Mouse (Mus musculus) liver, postnatal 0 days (tissue): ENCODE data around the gene Tmem94. TPM values are rescaled to one million over a fixed set of nuclear protein-coding genes. Genes with fewer than 3 reads are reported as not detected.

Experiments
- ATAC-seq: fragments of 200-750 bp; cut with Nextera tagmentation; 2 replicates; pipeline ENCODE4 v1.8.0; 2017; ENCODE audit warnings: mild to moderate bottlenecking, moderate library complexity
- DNase-seq: peaks from one replicate; pipeline ENCODE4 v3.0.0-alpha.2; 2016
- H3K27ac ChIP-seq: fragments of 300-500 bp; sonication (generic); 2 replicates; pipeline ENCODE4 v1.5.1; 2014; ENCODE audit warnings: antibody characterized with exemption, moderate library complexity, mild to moderate bottlenecking, low read depth
- H3K27me3 ChIP-seq: fragments of 300-500 bp; sonication (generic); 2 replicates; pipeline ENCODE4 v1.6.1; 2014; ENCODE audit warnings: low read length, control low read depth, mixed read lengths; ENCODE audit not compliant: insufficient read depth
- H3K36me3 ChIP-seq: fragments of 300-500 bp; sonication (generic); replicated peaks from 2 replicates; pipeline ENCODE4 v1.6.1; 2014; ENCODE audit warnings: mild to moderate bottlenecking, control low read depth, low read length, moderate library complexity, mixed read lengths; ENCODE audit not compliant: insufficient read depth
- H3K4me1 ChIP-seq: fragments of 300-500 bp; sonication (generic); 2 replicates; pipeline ENCODE4 v1.6.1; 2014; ENCODE audit warnings: antibody characterized with exemption, mild to moderate bottlenecking, control low read depth; ENCODE audit not compliant: insufficient read depth
- H3K4me2 ChIP-seq: fragments of 300-500 bp; sonication (generic); 2 replicates; pipeline ENCODE4 v1.6.1; 2014; ENCODE audit warnings: low read depth, mild to moderate bottlenecking, low read length, moderate library complexity, mixed read lengths
- H3K4me3 ChIP-seq: fragments of 300-500 bp; sonication (generic); 2 replicates; pipeline ENCODE4 v1.5.1; 2014; ENCODE audit warnings: low read depth, low read length
- H3K9ac ChIP-seq: fragments of 300-500 bp; sonication (generic); replicated peaks from 2 replicates; pipeline ENCODE4 v1.6.1; 2014; ENCODE audit warnings: mild to moderate bottlenecking, moderate library complexity
- H3K9me3 ChIP-seq: fragments of 300-500 bp; sonication (generic); 2 replicates; pipeline ENCODE4 v1.6.1; 2016; ENCODE audit warnings: mild to moderate bottlenecking, control low read depth, low read length, mixed read lengths
- CTCF ChIP-seq: sonication (generic); IDR thresholded peaks from 2 replicates; pipeline ENCODE4 v1.5.1; 2016; ENCODE audit warnings: antibody characterized with exemption, low read depth
- EP300 ChIP-seq: IDR thresholded peaks from 2 replicates; pipeline ENCODE4 v1.6.1; 2016; ENCODE audit warnings: antibody characterized with exemption, low read depth, mild to moderate bottlenecking
- WGBS: fragments of 180-500 bp; shearing (Covaris S2); extraction: QIAGEN DNeasy Blood & Tissue Kit; methylation state at CpG from one replicate; pipeline ENCODE4 v1.1.7; 2014; ENCODE audit not compliant: insufficient replicate concordance; 5-methylcytosine and 5-hydroxymethylcytosine counted together
- polyA plus RNA-seq: library from polyadenylated mRNA; unstranded; fragments of >200 nt; fragmentation: Nextera tagmentation; extraction: Ambion mirVana; gene quantifications from 2 replicates; pipeline ENCODE4 v1.2.1, GENCODE M21; 2015

The Tmem94 gene
- polyA plus RNA-seq, 1 experiment from 2014 or later, result 4.1 TPM

GRCm38 (mm10) chr11:115734041-115734686 is 31.1 kb upstream of the Tmem94 start:
- no peak for ATAC-seq
- Histone ChIP-seq H3K9me3 (no peaks in the 10 kb centered on the region), H3K27ac (no peak overlapping the region), H3K4me3 (no peak overlapping the region), H3K4me1 (no peaks in the 10 kb centered on the region), H3K27me3 (no peaks in the 10 kb centered on the region), H3K36me3 (no peaks in the 10 kb centered on the region), H3K4me2 (no peak overlapping the region), H3K9ac (no peak overlapping the region)
- TF ChIP-seq EP300 (no peak), CTCF (no peak)
- 74% methylated on average over 11 of the region's 11 CpGs for WGBS
- no peak for DNase-seq

GRCm38 (mm10) chr11:115737608-115738208 is 27.5 kb upstream of the Tmem94 start:
- DNase-seq, result no peak
- no peaks in the 10 kb centered on the region for H3K27me3 ChIP-seq
- no peaks in the 10 kb centered on the region for H3K4me1 ChIP-seq
- H3K4me3 ChIP-seq, result no peak overlapping the region
- ATAC-seq, result no peak
- H3K27ac ChIP-seq, result no peak overlapping the region
- no peak overlapping the region for H3K4me2 ChIP-seq
- no peak overlapping the region for H3K9ac ChIP-seq
- no peaks in the 10 kb centered on the region for H3K36me3 ChIP-seq
- no peaks in the 10 kb centered on the region for H3K9me3 ChIP-seq
- TF ChIP-seq CTCF, result no peak
- TF ChIP-seq EP300, result no peak
- WGBS, result 81% methylated on average over 10 of the region's 10 CpGs

- DNase-seq, result no peak
- Histone ChIP-seq H3K27ac (no peak overlapping the region), H3K9me3 (no peaks in the 10 kb centered on the region), H3K27me3 (no peaks in the 10 kb centered on the region), H3K4me1 (no peaks in the 10 kb centered on the region), H3K36me3 (no peaks in the 10 kb centered on the region), H3K4me2 (no peak overlapping the region), H3K9ac (no peak overlapping the region), H3K4me3 (no peak overlapping the region)
- no peak for TF ChIP-seq EP300
- no peak for TF ChIP-seq CTCF
- 48% methylated on average over 13 of the region's 13 CpGs for WGBS
- ATAC-seq, result no peak
Observed at GRCm38 (mm10) chr11:115738275-115738885, 26.9 kb upstream of the Tmem94 start.

GRCm38 (mm10) chr11:115741070-115741469 is 24.2 kb upstream of the Tmem94 start:
- Histone ChIP-seq H3K36me3 (no peaks in the 10 kb centered on the region), H3K4me2 (no peak overlapping the region), H3K9me3 (no peaks in the 10 kb centered on the region), H3K9ac (no peak overlapping the region), H3K4me3 (no peak overlapping the region), H3K27me3 (no peaks in the 10 kb centered on the region), H3K4me1 (no peaks in the 10 kb centered on the region), H3K27ac (no peak overlapping the region)
- ATAC-seq, result no peak
- DNase-seq, result no peak
- 84% methylated on average over 11 of the region's 11 CpGs for WGBS
- TF ChIP-seq CTCF (no peak), EP300 (no peak)

GRCm38 (mm10) chr11:115742926-115743325 is 22.3 kb upstream of the Tmem94 start:
- TF ChIP-seq EP300 (no peak), CTCF (no peak)
- no peaks in the 10 kb centered on the region for H3K27me3 ChIP-seq
- H3K4me2 ChIP-seq, result no peak overlapping the region
- DNase-seq (no peak), ATAC-seq (no peak)
- no peaks in the 10 kb centered on the region for H3K9me3 ChIP-seq
- H3K36me3 ChIP-seq, result no peaks in the 10 kb centered on the region
- no peaks in the 10 kb centered on the region for H3K4me1 ChIP-seq
- WGBS, result 55% methylated on average over 9 of the region's 9 CpGs
- no peak overlapping the region for H3K27ac ChIP-seq
- H3K4me3 ChIP-seq, result no peak overlapping the region
- H3K9ac ChIP-seq, result no peak overlapping the region

GRCm38 (mm10) chr11:115744385-115744784 is 20.8 kb upstream of the Tmem94 start:
- H3K9ac ChIP-seq, result no peak overlapping the region
- H3K9me3 ChIP-seq, result no peaks in the 10 kb centered on the region
- TF ChIP-seq EP300 (no peak), CTCF (no peak)
- no peak overlapping the region for H3K4me3 ChIP-seq
- ATAC-seq, result no peak
- no peaks in the 10 kb centered on the region for H3K36me3 ChIP-seq
- WGBS, result 73% methylated on average over 5 of the region's 5 CpGs
- no peaks in the 10 kb centered on the region for H3K27me3 ChIP-seq
- H3K4me1 ChIP-seq, result no peaks in the 10 kb centered on the region
- DNase-seq, result no peak
- H3K27ac ChIP-seq, result no peak overlapping the region
- H3K4me2 ChIP-seq, result no peak overlapping the region
